Mouse (Mus musculus) midbrain, embryonic 10.5 days (tissue): Measurements from ENCODE around the gene AL607142.1. TPM values are rescaled to one million over a fixed set of nuclear protein-coding genes. Genes with fewer than 3 reads are reported as not detected.
A peak's percentile ranks its signal among the peaks of the same experiment; 100 is the strongest.

ENCODE experiments used
- DNase-seq: peaks from one replicate; pipeline ENCODE4 v3.0.0-alpha.2; 2017; ENCODE audit warnings: low spot score
- H3K27ac ChIP-seq: fragments of 300-500 bp; sonication (generic); replicated peaks from 2 replicates; pipeline ENCODE4 v1.5.1; 2016; ENCODE audit warnings: mild to moderate bottlenecking
- H3K27me3 ChIP-seq: fragments of 300-500 bp; sonication (generic); 2 replicates; pipeline ENCODE4 v1.6.1; 2016; ENCODE audit warnings: low read depth, mild to moderate bottlenecking; ENCODE audit not compliant: poor library complexity, severe bottlenecking
- H3K36me3 ChIP-seq: fragments of 300-500 bp; sonication (generic); 2 replicates; pipeline ENCODE4 v1.6.1; 2016; ENCODE audit warnings: mild to moderate bottlenecking, moderate library complexity
- H3K4me1 ChIP-seq: fragments of 300-500 bp; sonication (generic); 2 replicates; pipeline ENCODE4 v1.6.1; 2016
- H3K4me3 ChIP-seq: fragments of 300-500 bp; sonication (generic); 2 replicates; pipeline ENCODE4 v1.5.1; 2016; ENCODE audit warnings: mild to moderate bottlenecking, moderate library complexity
- H3K9me3 ChIP-seq: fragments of 300-500 bp; sonication (generic); replicated peaks from 2 replicates; pipeline ENCODE4 v1.6.1; 2016; ENCODE audit warnings: mild to moderate bottlenecking
- WGBS: fragments of 180-500 bp; shearing (Covaris S2); methylation state at CpG from one replicate; pipeline ENCODE4 v1.1.7; 2016; 5-methylcytosine and 5-hydroxymethylcytosine counted together
- polyA plus RNA-seq: library from polyadenylated mRNA; unstranded; fragments of >200 nt; fragmentation: Nextera tagmentation; extraction: Ambion mirVana; gene quantifications from 2 replicates; pipeline ENCODE4 v1.2.1, GENCODE M21; 2016

Gene AL607142.1
- polyA plus RNA-seq, 1 experiment from 2014 or later, result not detected

DNA sequence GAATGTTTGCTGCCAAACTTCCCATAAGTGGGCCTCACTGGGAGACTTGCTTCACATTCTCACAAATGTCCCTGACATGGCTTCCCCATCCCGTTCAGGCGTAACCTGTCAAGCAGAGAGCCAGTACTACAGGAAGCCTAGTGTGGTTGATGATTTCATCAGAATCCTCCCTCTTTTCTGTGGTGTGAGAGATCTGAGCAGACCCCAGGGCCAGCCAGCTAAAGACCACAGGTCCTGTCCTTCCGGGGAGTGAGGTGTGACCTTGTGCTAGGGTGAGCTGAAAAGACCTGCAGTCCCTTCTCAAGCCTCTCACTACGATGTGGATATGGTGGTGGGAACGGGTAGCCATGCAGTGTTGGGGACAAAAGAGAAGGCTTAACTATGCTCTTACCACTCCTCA, 17.7 kb downstream of the AL607142.1 start:
- WGBS, result 90% methylated on average over 5 of the region's 5 CpGs

DNA sequence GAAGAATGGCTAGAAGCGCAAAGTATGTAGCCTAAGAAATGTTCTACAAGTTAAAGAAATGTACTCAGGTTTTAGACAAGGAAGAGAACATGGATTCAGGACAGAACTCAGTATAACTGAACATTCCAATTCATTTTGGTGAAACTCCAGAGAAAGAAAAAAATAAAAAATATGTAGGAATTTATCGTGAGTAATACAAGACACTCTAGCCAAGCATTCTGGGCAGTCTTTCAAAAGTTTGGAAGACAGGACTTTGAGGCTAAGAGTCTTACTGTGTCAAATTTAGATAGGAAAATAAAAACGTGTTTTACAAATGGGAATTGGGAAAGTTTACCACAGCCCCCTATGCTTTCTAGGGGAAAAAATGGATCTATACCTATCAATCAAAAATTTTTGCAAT, 18.9 kb downstream of the AL607142.1 start:
- 86% methylated on average over 3 of the region's 3 CpGs for WGBS
- H3K4me3 ChIP-seq, result no peak overlapping the region
- H3K9me3 ChIP-seq, result no peaks in the 10 kb centered on the region
- H3K4me1 ChIP-seq, result no peaks in the 10 kb centered on the region
- H3K27ac ChIP-seq, result no peak overlapping the region
- H3K27me3 ChIP-seq, result no peaks in the 10 kb centered on the region
- no peak for DNase-seq
- no peaks in the 10 kb centered on the region for H3K36me3 ChIP-seq

More for the DNA sequence above, 17.7 kb downstream of the AL607142.1 start:
- H3K27ac ChIP-seq, result no peak overlapping the region
- DNase-seq, result no peak
- no peaks in the 10 kb centered on the region for H3K4me1 ChIP-seq
- no peaks in the 10 kb centered on the region for H3K36me3 ChIP-seq
- H3K9me3 ChIP-seq, result no peaks in the 10 kb centered on the region
- H3K4me3 ChIP-seq, result no peak overlapping the region
- no peaks in the 10 kb centered on the region for H3K27me3 ChIP-seq

- H3K27ac ChIP-seq, result no peak overlapping the region
- no peaks in the 10 kb centered on the region for H3K36me3 ChIP-seq
- no peaks in the 10 kb centered on the region for H3K9me3 ChIP-seq
- no peak for DNase-seq
- H3K27me3 ChIP-seq, result no peaks in the 10 kb centered on the region
- H3K4me3 ChIP-seq, result no peak overlapping the region
- WGBS, result 88% methylated on average over 8 of the region's 8 CpGs
- 0 out of 2 replicates have a peak, but pooled peaks cover 3% of the 10 kb centered on the region for H3K4me1 ChIP-seq
These were observed 24.7 kb downstream of the AL607142.1 start for GRCm38 (mm10) chr4:120089536-120089935.

GRCm38 (mm10) chr4:120091997-120092783, 27.4 kb downstream of the AL607142.1 start:
- WGBS, result 76% methylated on average over 1 of the region's 1 CpGs

DNA sequence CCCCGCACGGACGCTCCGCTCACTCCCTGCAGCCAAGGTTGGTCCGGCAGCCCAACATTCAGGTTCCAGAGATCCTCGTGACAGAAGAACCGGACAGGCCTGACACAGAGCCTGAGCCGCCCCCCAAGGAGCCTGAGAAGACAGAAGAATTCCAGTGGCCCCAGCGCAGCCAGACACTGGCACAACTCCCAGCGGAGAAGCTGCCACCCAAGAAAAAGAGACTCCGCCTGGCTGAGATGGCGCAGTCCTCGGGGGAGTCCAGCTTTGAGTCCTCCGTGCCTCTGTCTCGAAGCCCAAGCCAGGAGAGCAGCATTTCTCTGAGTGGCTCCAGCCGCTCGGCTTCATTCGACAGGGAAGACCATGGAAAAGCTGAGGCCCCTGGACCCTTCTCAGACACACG, 32.1 kb downstream of the AL607142.1 start:
- no peak for DNase-seq
- peaks cover 10% of the 10 kb centered on the region for H3K9me3 ChIP-seq
- no peak overlapping the region for H3K4me3 ChIP-seq
- 90% methylated on average over 19 of the region's 19 CpGs for WGBS
- H3K27me3 ChIP-seq, result no peaks in the 10 kb centered on the region
- no peaks in the 10 kb centered on the region for H3K36me3 ChIP-seq
- no peak overlapping the region for H3K27ac ChIP-seq
- no peaks in the 10 kb centered on the region for H3K4me1 ChIP-seq

More at GRCm38 (mm10) chr4:120091997-120092783, 27.4 kb downstream of the AL607142.1 start:
- Histone ChIP-seq H3K4me1 (0 out of 2 replicates have a peak, but pooled peaks cover 3% of the 10 kb centered on the region), H3K36me3 (no peaks in the 10 kb centered on the region), H3K9me3 (no peaks in the 10 kb centered on the region), H3K27me3 (no peaks in the 10 kb centered on the region), H3K27ac (no peak overlapping the region), H3K4me3 (no peak overlapping the region)
- no peak for DNase-seq

DNA sequence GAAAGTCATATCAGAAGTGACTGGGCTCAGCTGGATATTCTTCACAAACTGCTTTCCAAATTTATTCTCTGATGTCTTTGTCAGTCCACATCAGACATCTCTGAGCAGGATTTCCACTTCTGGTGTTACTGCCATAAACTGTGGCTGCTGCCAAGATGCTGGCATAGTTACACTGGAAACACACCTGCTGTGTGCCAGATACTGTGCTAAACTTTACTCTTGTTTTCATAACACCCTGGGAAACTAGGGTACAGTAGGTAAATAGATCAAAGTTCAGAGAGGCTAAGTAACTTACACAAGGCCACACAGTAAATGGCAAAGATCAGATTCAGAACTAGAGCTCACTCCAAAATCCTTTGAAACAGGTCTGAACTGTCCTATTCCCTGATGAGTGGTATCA, 36.4 kb downstream of the AL607142.1 start:
- Histone ChIP-seq H3K9me3 (peaks cover 10% of the 10 kb centered on the region), H3K4me1 (no peaks in the 10 kb centered on the region), H3K4me3 (no peak overlapping the region), H3K27ac (no peak overlapping the region), H3K27me3 (no peaks in the 10 kb centered on the region), H3K36me3 (no peaks in the 10 kb centered on the region)
- DNase-seq, result no peak

- DNase-seq, result peak; percentile 44
- WGBS, result 60% methylated on average over 5 of the region's 5 CpGs
These were observed 39.8 kb downstream of the AL607142.1 start for GRCm38 (mm10) chr4:120104599-120104998.

GRCm38 (mm10) chr4:120106362-120106761, 41.6 kb downstream of the AL607142.1 start:
- no peaks in the 10 kb centered on the region for H3K9me3 ChIP-seq
- no peaks in the 10 kb centered on the region for H3K27me3 ChIP-seq
- H3K4me1 ChIP-seq, result no peaks in the 10 kb centered on the region
- H3K4me3 ChIP-seq, result no peak overlapping the region
- 92% methylated on average over 3 of the region's 3 CpGs for WGBS
- no peaks in the 10 kb centered on the region for H3K36me3 ChIP-seq
- H3K27ac ChIP-seq, result no peak overlapping the region
- DNase-seq, result no peak

More at GRCm38 (mm10) chr4:120104599-120104998, 39.8 kb downstream of the AL607142.1 start:
- Histone ChIP-seq H3K4me3 (no peak overlapping the region), H3K27me3 (no peaks in the 10 kb centered on the region), H3K36me3 (no peaks in the 10 kb centered on the region), H3K9me3 (no peaks in the 10 kb centered on the region), H3K4me1 (no peaks in the 10 kb centered on the region), H3K27ac (no peak overlapping the region)

DNA sequence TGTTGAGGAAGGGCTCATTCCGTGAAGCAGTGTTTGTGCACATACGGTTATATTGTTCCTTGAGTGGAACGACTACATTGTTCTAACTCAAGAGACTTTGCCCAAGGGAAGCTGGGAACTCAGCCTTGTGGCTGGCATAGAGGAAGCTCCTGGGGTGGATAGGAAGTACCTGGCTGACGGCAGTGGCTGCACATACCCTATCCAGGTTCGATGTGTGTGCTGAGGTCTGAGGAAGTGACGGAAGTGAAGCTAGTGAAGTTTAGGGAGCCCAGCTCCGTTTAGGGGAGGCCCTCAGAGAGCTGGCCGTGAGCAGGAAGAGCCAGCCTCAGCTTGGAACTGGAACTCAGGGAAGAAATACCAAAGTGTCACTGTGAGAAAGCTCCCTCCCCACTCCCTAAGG, 43.0 kb downstream of the AL607142.1 start:
- H3K27ac ChIP-seq, result no peak overlapping the region
- no peaks in the 10 kb centered on the region for H3K9me3 ChIP-seq
- H3K4me3 ChIP-seq, result no peak overlapping the region
- H3K4me1 ChIP-seq, result no peaks in the 10 kb centered on the region
- no peaks in the 10 kb centered on the region for H3K27me3 ChIP-seq
- 80% methylated on average over 8 of the region's 8 CpGs for WGBS
- no peaks in the 10 kb centered on the region for H3K36me3 ChIP-seq
- DNase-seq, result no peak

GRCm38 (mm10) chr4:120115516-120115915, 50.7 kb downstream of the AL607142.1 start:
- no peaks in the 10 kb centered on the region for H3K27me3 ChIP-seq
- no peak overlapping the region for H3K4me3 ChIP-seq
- no peaks in the 10 kb centered on the region for H3K36me3 ChIP-seq
- whole genome bisulfite sequencing, result 83% methylated on average over 3 of the region's 3 CpGs
- H3K27ac ChIP-seq, result no peak overlapping the region
- no peak for DNase-seq
- H3K4me1 ChIP-seq, result no peaks in the 10 kb centered on the region
- no peaks in the 10 kb centered on the region for H3K9me3 ChIP-seq

DNA sequence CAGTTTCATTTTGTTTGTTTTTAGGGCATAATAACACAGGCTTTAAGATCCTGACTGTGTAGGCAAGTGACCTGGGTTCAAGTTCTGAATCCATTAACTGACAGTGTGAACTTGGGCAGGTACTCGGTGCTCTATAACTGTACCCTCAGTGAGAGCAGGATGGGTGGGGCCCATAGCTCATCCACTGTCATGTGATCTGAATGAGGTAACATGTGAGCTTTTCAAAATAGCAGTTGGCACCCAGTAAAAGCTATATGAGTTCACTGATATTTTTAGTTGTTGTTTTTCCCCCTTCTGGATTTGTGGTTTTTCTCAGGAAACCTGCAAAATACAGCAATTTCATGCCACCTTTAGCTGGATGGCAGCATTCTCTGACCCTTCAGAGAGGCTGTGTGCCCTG, 51.5 kb downstream of the AL607142.1 start:
- DNase-seq, result no peak
- Histone ChIP-seq H3K36me3 (no peaks in the 10 kb centered on the region), H3K27me3 (no peaks in the 10 kb centered on the region), H3K4me1 (no peaks in the 10 kb centered on the region), H3K9me3 (no peaks in the 10 kb centered on the region), H3K4me3 (no peak overlapping the region), H3K27ac (no peak overlapping the region)
- WGBS, result 87% methylated on average over 1 of the region's 1 CpGs

- H3K4me1 ChIP-seq, result no peaks in the 10 kb centered on the region
- no peaks in the 10 kb centered on the region for H3K27me3 ChIP-seq
- no peak overlapping the region for H3K4me3 ChIP-seq
- no peaks in the 10 kb centered on the region for H3K36me3 ChIP-seq
- H3K27ac ChIP-seq, result no peak overlapping the region
- peak; percentile 38 for DNase-seq
- no peaks in the 10 kb centered on the region for H3K9me3 ChIP-seq
- 38% methylated on average over 8 of the region's 8 CpGs for WGBS
These were observed 55.5 kb downstream of the AL607142.1 start for GRCm38 (mm10) chr4:120120276-120120675.

GRCm38 (mm10) chr4:120124656-120125055, 59.9 kb downstream of the AL607142.1 start:
- Histone ChIP-seq H3K4me3 (no peak overlapping the region), H3K4me1 (no peaks in the 10 kb centered on the region), H3K27me3 (no peaks in the 10 kb centered on the region), H3K9me3 (no peaks in the 10 kb centered on the region), H3K36me3 (no peaks in the 10 kb centered on the region), H3K27ac (no peak overlapping the region)
- no peak for DNase-seq
- 88% methylated on average over 6 of the region's 6 CpGs for WGBS
